Mouse (Mus musculus) midbrain, embryonic 14.5 days (tissue): ENCODE measurements around the gene Slc6a17. TPM values are rescaled to one million over a fixed set of nuclear protein-coding genes. Genes with fewer than 3 reads are reported as not detected.

Experiments
- ATAC-seq: fragments of 200-750 bp; cut with Nextera tagmentation; 2 replicates; pipeline ENCODE4 v1.8.0; 2017; ENCODE audit warnings: moderate number of reproducible peaks, moderate library complexity; ENCODE audit not compliant: low FRiP score, low TSS enrichment
- DNase-seq: peaks from one replicate; pipeline ENCODE4 v3.0.0-alpha.2; 2015
- H3K27ac ChIP-seq: fragments of 300-500 bp; sonication (generic); replicated peaks from 2 replicates; pipeline ENCODE4 v1.5.1; 2014; ENCODE audit warnings: mild to moderate bottlenecking, low read depth, low read length, moderate library complexity
- H3K27me3 ChIP-seq: fragments of 300-500 bp; sonication (generic); 2 replicates; pipeline ENCODE4 v1.6.1; 2014; ENCODE audit warnings: low read length, control low read depth, mixed read lengths; ENCODE audit not compliant: control insufficient read depth, insufficient read depth
- H3K36me3 ChIP-seq: fragments of 300-500 bp; sonication (generic); 2 replicates; pipeline ENCODE4 v1.6.1; 2014; ENCODE audit warnings: low read length, control low read depth; ENCODE audit not compliant: control insufficient read depth, insufficient read depth
- H3K4me1 ChIP-seq: fragments of 300-500 bp; sonication (generic); 2 replicates; pipeline ENCODE4 v1.6.1; 2014; ENCODE audit warnings: mild to moderate bottlenecking, antibody characterized with exemption, low read length, control low read depth; ENCODE audit not compliant: control insufficient read depth, insufficient read depth
- H3K4me2 ChIP-seq: fragments of 300-500 bp; sonication (generic); 2 replicates; pipeline ENCODE4 v1.6.1; 2014; ENCODE audit warnings: mild to moderate bottlenecking, low read length, moderate library complexity
- H3K4me3 ChIP-seq: fragments of 300-500 bp; sonication (generic); replicated peaks from 2 replicates; pipeline ENCODE4 v1.5.1; 2014; ENCODE audit warnings: low read depth, low read length
- H3K9ac ChIP-seq: fragments of 300-500 bp; sonication (generic); replicated peaks from 2 replicates; pipeline ENCODE4 v1.6.1; 2014; ENCODE audit warnings: mild to moderate bottlenecking, low read length, moderate library complexity
- H3K9me3 ChIP-seq: fragments of 300-500 bp; sonication (generic); 2 replicates; pipeline ENCODE4 v1.6.1; 2016; ENCODE audit warnings: low read length, control low read depth, mixed read lengths; ENCODE audit not compliant: control insufficient read depth
- WGBS: fragments of 180-500 bp; shearing (Covaris S2); extraction: QIAGEN DNeasy Blood & Tissue Kit; methylation state at CpG from one replicate; pipeline ENCODE4 v1.1.7; 2014; 5-methylcytosine and 5-hydroxymethylcytosine counted together
- polyA plus RNA-seq: library from polyadenylated mRNA; unstranded; fragments of >200 nt; fragmentation: Nextera tagmentation; extraction: Ambion mirVana; gene quantifications from 2 replicates; pipeline ENCODE4 v1.2.1, GENCODE M21; 2014

Gene Slc6a17
- polyA plus RNA-seq, 1 experiment from 2014 or later = 12.3 TPM

GRCm38 (mm10) chr3:107511416-107511815 lies 6.4 kb downstream of the Slc6a17 start:
- Histone ChIP-seq H3K4me3 (no peak overlapping the region), H3K27ac (no peak overlapping the region), H3K4me1 (no peaks in the 10 kb centered on the region), H3K36me3 (no peaks in the 10 kb centered on the region), H3K9me3 (no peaks in the 10 kb centered on the region), H3K4me2 (no peak overlapping the region), H3K27me3 (peaks cover 6% of the 10 kb centered on the region), H3K9ac (no peak overlapping the region)
- WGBS = 92% methylated on average over 3 of the region's 3 CpGs
- no peak for DNase-seq
- ATAC-seq = no peak

- 77% methylated on average over 8 of the region's 8 CpGs for WGBS
- no peak overlapping the region for H3K4me2 ChIP-seq
- H3K27me3 ChIP-seq = no peaks in the 10 kb centered on the region
- no peak overlapping the region for H3K4me3 ChIP-seq
- H3K4me1 ChIP-seq = no peaks in the 10 kb centered on the region
- no peak overlapping the region for H3K9ac ChIP-seq
- no peak overlapping the region for H3K27ac ChIP-seq
- H3K9me3 ChIP-seq = no peaks in the 10 kb centered on the region
- H3K36me3 ChIP-seq = no peaks in the 10 kb centered on the region
- DNase-seq (no peak), ATAC-seq (no peak)
These were observed 9.1 kb downstream of the Slc6a17 start for GRCm38 (mm10) chr3:107508696-107509095.

GRCm38 (mm10) chr3:107507966-107508365 lies 9.9 kb downstream of the Slc6a17 start:
- H3K36me3 ChIP-seq = no peaks in the 10 kb centered on the region
- no peaks in the 10 kb centered on the region for H3K27me3 ChIP-seq
- no peak overlapping the region for H3K4me3 ChIP-seq
- no peak overlapping the region for H3K4me2 ChIP-seq
- DNase-seq (no peak), ATAC-seq (no peak)
- 89% methylated on average over 9 of the region's 9 CpGs for WGBS
- no peak overlapping the region for H3K27ac ChIP-seq
- H3K4me1 ChIP-seq = no peaks in the 10 kb centered on the region
- H3K9me3 ChIP-seq = no peaks in the 10 kb centered on the region
- H3K9ac ChIP-seq = no peak overlapping the region

- Histone ChIP-seq H3K9ac (no peak overlapping the region), H3K36me3 (no peaks in the 10 kb centered on the region), H3K4me2 (no peak overlapping the region), H3K4me3 (no peak overlapping the region), H3K9me3 (no peaks in the 10 kb centered on the region), H3K27me3 (no peaks in the 10 kb centered on the region), H3K27ac (no peak overlapping the region), H3K4me1 (0 out of 2 replicates have a peak, but pooled peaks cover 5% of the 10 kb centered on the region)
- no peak for ATAC-seq
- 55% methylated on average over 4 of the region's 4 CpGs for WGBS
- no peak for DNase-seq
These were observed 11.3 kb downstream of the Slc6a17 start for GRCm38 (mm10) chr3:107506531-107506930.

- DNase-seq = peak; percentile 63
- Histone ChIP-seq H3K9ac (no peak overlapping the region), H3K4me1 (0 out of 2 replicates have a peak, but pooled peaks cover 5% of the 10 kb centered on the region), H3K4me3 (no peak overlapping the region), H3K27ac (peak overlapping the region; percentile 26; the same call in 1 of the 2 replicates), H3K27me3 (no peaks in the 10 kb centered on the region), H3K36me3 (no peaks in the 10 kb centered on the region), H3K4me2 (no peak overlapping the region), H3K9me3 (no peaks in the 10 kb centered on the region)
- WGBS = 15% methylated on average over 4 of the region's 4 CpGs
- peak; percentile 24; the same call in 1 of the 2 replicates for ATAC-seq
These were observed 12.1 kb downstream of the Slc6a17 start for GRCm38 (mm10) chr3:107505464-107506367.

- Histone ChIP-seq H3K9ac (no peak overlapping the region), H3K9me3 (no peaks in the 10 kb centered on the region), H3K27ac (no peak overlapping the region), H3K4me1 (0 out of 2 replicates have a peak, but pooled peaks cover 5% of the 10 kb centered on the region), H3K27me3 (no peaks in the 10 kb centered on the region), H3K4me2 (no peak overlapping the region), H3K36me3 (no peaks in the 10 kb centered on the region), H3K4me3 (no peak overlapping the region)
- DNase-seq (no peak), ATAC-seq (no peak)
- WGBS = 56% methylated on average over 1 of the region's 1 CpGs
These were observed 13.3 kb downstream of the Slc6a17 start for GRCm38 (mm10) chr3:107504542-107504941.

- no peak overlapping the region for H3K4me3 ChIP-seq
- no peaks in the 10 kb centered on the region for H3K27me3 ChIP-seq
- no peak overlapping the region for H3K4me2 ChIP-seq
- 77% methylated on average over 2 of the region's 2 CpGs for WGBS
- no peak for DNase-seq
- no peak overlapping the region for H3K27ac ChIP-seq
- ATAC-seq = no peak
- no peaks in the 10 kb centered on the region for H3K9me3 ChIP-seq
- 0 out of 2 replicates have a peak, but pooled peaks cover 5% of the 10 kb centered on the region for H3K4me1 ChIP-seq
- H3K36me3 ChIP-seq = no peaks in the 10 kb centered on the region
- no peak overlapping the region for H3K9ac ChIP-seq
These were observed 14.1 kb downstream of the Slc6a17 start for GRCm38 (mm10) chr3:107503716-107504115.

GRCm38 (mm10) chr3:107501702-107502151 lies 16.1 kb downstream of the Slc6a17 start:
- no peak overlapping the region; the same call in 1 of the 2 replicates for H3K9ac ChIP-seq
- 0 out of 2 replicates have a peak, but pooled peaks cover 5% of the 10 kb centered on the region for H3K4me1 ChIP-seq
- no peak overlapping the region for H3K4me2 ChIP-seq
- 66% methylated on average over 7 of the region's 7 CpGs for WGBS
- peak; percentile 47 for DNase-seq
- 0 out of 2 replicates have a peak overlapping the region, but pooled peaks have one; percentile 43 for H3K27ac ChIP-seq
- H3K36me3 ChIP-seq = no peaks in the 10 kb centered on the region
- no peaks in the 10 kb centered on the region for H3K27me3 ChIP-seq
- no peak overlapping the region for H3K4me3 ChIP-seq
- H3K9me3 ChIP-seq = no peaks in the 10 kb centered on the region
- no peak for ATAC-seq
